Mouse (Mus musculus) urinary bladder, postnatal 14 days (tissue): ENCODE results near the gene Insr.
"Not testable (repeated sequence)": the region's sequence is repeated elsewhere in the genome, so short reads cannot be mapped to it uniquely, and the experiment has no call there.

Experiments used
- DNase-seq: peaks from one replicate; pipeline ENCODE4 v3.0.0; 2021; ENCODE audit warnings: low spot score

Insr gene

GRCm38 (mm10) chr8:3278934-3279720, at the start of gene Insr:
Gene Insr (minus strand): TSS chr8:3279617.
- peak; percentile 95 for DNase-seq

- DNase-seq = no peak
Measured at GRCm38 (mm10) chr8:3327538-3328245, 48.3 kb upstream of the Insr start.

- DNase-seq = no peak
Measured at GRCm38 (mm10) chr8:3327056-3327455, 47.6 kb upstream of the Insr start.

GRCm38 (mm10) chr8:3324253-3324652, 44.8 kb upstream of the Insr start:
- DNase-seq = no peak

DNA sequence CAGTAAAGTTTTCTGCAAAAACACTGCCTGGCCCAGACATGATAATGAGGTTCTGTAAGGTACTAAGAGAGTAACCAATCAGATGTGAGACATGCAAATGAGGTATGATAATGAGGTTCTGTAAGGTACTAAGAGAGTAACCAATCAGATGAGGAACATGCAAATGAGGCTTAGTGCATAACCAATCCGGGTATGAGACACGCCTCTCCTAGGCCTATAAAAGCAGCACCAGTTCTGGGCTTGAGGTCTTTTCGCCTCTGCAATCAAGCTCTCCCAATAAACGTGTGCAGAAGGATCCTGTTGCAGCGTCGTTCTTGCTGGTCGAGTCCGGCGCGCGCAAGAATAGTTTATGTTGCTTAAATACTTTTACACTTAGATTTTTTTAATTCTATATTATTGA, 39.9 kb upstream of the Insr start:
- not testable (repeated sequence) for DNase-seq

DNA sequence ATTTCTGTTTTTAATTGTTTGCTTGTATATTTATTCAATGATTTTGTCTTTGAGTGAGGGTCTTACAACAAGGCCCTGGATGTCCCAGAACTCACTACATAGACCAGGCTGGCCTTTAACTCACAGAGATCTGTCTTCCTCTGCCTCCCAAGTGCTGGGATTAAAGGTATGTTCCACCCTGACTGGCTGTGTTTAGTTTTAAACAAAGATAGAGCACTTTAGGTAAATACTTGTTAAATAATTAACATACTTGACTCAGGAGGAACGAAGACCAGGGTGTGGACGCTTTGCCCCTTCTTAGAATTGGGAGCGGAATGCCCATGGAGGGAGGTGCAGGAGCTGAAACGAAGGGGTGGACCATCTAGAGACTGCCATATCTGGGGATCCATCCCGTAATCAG, 37.2 kb upstream of the Insr start:
- no peak for DNase-seq

DNA sequence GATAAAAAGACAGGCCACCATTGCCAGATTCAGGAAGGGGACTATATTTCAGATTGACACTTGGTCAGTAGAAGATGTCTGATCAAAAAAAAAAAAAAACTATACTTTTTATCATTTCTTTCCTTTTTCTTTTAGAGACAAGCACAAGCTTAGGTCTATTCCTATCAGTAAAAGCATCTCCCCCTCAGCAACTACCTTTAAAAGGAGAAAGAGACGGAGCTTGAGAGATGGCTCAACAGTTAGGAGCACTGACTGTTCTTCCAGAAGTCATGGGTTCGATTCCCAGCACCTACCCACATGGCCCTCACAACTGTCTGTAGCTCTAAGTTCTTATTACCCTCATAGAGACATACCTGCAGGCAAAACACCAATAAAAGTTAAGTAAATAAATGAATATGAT, 34.9 kb upstream of the Insr start:
- DNase-seq = no peak

- no peak for DNase-seq
Measured at GRCm38 (mm10) chr8:3313843-3314242, 34.4 kb upstream of the Insr start.

GRCm38 (mm10) chr8:3313417-3313816, 34.0 kb upstream of the Insr start:
- not testable (repeated sequence) for DNase-seq

GRCm38 (mm10) chr8:3311482-3311881, 32.1 kb upstream of the Insr start:
- DNase-seq = no peak

DNA sequence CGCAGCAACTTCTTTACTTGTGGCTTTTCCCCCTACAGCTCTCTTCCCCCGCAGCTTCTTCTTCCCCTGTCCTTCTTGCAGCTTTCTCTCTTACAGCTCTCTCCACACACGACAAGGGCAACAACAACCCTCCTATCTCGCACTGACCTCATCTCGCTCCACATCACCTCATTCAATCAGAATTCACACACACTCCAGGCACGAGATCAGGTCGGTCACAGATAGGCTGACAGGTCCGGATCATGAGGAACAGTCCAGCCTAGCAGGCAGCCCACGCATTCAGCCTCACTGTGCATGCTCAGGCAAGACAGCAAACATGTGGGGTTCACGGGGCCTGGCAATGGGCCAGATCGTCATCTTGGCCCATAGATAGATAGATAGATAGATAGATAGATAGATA, 30.2 kb upstream of the Insr start:
- no peak for DNase-seq

DNA sequence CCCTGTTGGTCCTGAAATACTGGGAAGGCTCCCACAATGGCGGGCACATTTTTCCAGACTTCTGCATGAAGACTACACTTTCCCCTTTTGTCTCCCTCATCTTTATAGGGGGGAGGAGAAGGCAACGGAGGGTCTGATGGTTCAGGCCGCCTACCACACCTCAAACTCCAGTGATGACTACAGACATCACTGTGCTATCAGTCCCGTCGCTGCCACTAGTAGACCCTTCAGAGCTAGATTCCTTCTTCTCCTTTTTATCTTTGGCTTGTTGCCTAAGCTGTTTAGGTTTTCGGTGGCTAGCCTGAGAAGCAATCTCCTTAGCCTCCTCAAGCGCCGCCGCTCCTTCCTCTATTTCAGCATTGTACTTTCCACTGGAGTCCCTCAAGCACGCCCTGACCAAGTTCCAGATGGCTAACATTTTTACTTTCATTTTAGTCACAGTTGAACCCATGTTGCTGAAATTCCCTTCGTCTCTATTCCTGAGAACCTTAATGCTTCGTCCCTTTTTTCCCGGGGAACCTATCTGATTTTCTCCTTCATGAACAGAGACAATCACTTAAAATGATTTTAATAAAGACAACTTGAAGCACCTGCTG, 28.9 kb upstream of the Insr start:
- not testable (repeated sequence) for DNase-seq

- no peak for DNase-seq
Measured at GRCm38 (mm10) chr8:3302131-3302530, 22.7 kb upstream of the Insr start.

- DNase-seq = no peak
Measured at GRCm38 (mm10) chr8:3299322-3299721, 19.9 kb upstream of the Insr start.

DNA sequence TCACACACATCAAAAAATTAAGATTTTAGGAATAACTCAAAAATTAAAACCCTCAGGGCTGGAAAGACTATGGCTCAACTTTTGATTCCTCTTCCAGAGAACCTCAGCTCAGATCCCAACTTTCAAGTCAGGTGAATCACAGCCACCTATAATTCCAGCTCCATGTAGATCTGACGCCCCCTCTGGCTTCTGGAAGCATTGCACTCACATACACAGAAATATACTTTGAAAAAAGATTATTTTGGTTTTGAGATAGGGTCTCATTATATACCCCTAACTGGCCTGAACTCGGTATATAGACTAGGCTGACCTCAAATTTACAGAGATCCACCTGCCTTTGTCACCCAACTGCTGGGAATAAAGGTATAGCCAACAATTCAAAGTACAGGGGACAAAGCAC, 6.4 kb upstream of the Insr start:
- no peak for DNase-seq

DNA sequence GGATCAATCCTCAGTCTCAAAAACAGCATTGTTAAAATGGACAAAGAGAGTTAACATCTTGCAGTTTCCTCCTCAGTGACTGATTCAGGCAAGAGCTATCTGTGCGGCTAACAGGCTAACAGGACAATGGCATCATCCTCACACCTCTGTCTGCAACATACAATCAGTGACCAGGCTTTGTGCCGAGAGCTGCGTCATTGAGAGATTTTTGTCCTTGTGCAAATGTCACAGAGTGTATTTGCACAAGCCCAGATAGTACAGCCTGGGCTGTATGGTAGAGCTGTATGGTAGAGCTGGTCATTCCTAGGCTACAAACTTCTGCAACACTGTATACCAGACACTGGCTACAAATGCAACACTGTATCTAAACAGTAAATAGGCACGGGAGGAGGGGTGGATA, 5.2 kb upstream of the Insr start:
- DNase-seq = no peak

- DNase-seq = no peak
Measured at GRCm38 (mm10) chr8:3281296-3281695, 1.9 kb upstream of the Insr start.

GRCm38 (mm10) chr8:3280266-3280910, 971 bp upstream of the Insr start:
- peak; percentile 30 for DNase-seq

DNA sequence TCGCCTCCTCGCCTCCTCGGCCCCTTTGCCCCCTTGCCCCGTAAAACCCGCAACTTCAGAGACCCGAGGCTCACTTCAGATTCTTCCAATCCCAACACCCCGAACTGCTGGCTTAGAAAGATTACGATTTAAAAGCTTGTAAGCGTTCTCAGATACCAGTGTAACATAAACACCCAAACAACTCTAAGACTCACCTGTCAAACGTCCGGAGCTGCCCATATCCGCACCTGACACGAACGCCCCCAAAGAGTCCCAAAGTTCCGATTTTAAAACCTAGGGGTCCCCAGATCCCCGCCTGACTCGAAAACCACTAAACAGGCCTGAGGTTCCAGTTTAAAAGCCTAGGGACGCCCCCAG, 282 bp upstream of the Insr start:
- DNase-seq = no peak

- DNase-seq = no peak
Measured at GRCm38 (mm10) chr8:3278181-3278820, 1.1 kb downstream of the Insr start.

DNA sequence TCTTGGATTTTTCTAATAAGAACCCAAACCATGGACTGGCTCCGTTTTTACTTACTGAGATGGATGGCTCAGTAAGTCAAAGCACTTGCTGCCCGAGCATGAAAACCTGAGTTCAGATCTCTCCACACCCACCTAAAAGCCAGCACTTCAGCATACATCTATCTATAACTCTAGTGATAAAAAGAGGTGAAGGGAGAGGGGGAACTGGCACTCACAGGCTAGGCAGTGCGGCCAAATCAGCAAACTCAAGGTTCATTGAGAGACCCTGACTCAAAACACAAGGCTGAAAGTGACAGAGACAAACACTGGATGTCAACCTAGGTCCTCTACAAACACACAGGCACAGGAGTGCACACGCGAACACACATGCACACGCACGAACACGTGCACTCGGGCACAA, 2.2 kb downstream of the Insr start:
- no peak for DNase-seq

- DNase-seq = no peak
Measured at GRCm38 (mm10) chr8:3276009-3276408, 3.4 kb downstream of the Insr start.
